Mouse (Mus musculus): ENCODE data around the gene Tmem97. TPM values are rescaled to one million over a fixed set of nuclear protein-coding genes. Genes with fewer than 3 reads are reported as not detected.
A peak's percentile ranks its signal among the peaks of the same experiment; 100 is the strongest.
"Not testable (repeated sequence)": the region's sequence is repeated elsewhere in the genome, so short reads cannot be mapped to it uniquely, and the experiment has no call there.

Tmem97 gene
- 72.0 and 73.8 TPM in 2 replicates for polyA plus RNA-seq (2014; fragmentation: Nextera tagmentation; extraction: Ambion mirVana)

- H3K9ac ChIP-seq (ENCODE audit: low read depth, low read length), result peak within 1 kb of the TSS; percentile 68
- H3K27ac ChIP-seq (ENCODE audit: low read depth, low read length), result peak within 1 kb of the TSS; percentile 60
- H3K4me2 ChIP-seq (replicated peaks; ENCODE audit: low read depth, low read length), result peak within 1 kb of the TSS; percentile 82
- peak within 1 kb of the TSS; percentile 66 for H3K4me3 ChIP-seq (ENCODE audit: low read depth, low read length)
- DNase-seq (ENCODE audit: low spot score) (peak; percentile 95), ATAC-seq (ENCODE audit: low FRiP score) (peak; percentile 100)
- no peaks in the 10 kb centered on the region for H3K9me3 ChIP-seq (ENCODE audit: control insufficient read depth, low read length)
- no peaks in the 10 kb centered on the region for H3K27me3 ChIP-seq (ENCODE audit: control insufficient read depth, insufficient read depth, low read length)
- no peaks in the 10 kb centered on the region for H3K36me3 ChIP-seq (ENCODE audit: control insufficient read depth, insufficient read depth, low read length)
- WGBS, result under 1% methylated on average over 60 of the region's 60 CpGs
- no peaks in the 10 kb centered on the region; the same call in 1 of the 2 replicates for H3K4me1 ChIP-seq (replicated peaks; ENCODE audit: control insufficient read depth, insufficient read depth, low read length)
Measured at GRCm38 (mm10) chr11:78550168-78551058, at the start of gene Tmem97. Tmem97 (minus strand) TSS chr11:78550777.

GRCm38 (mm10) chr11:78600051-78600450 is 49.5 kb upstream of the Tmem97 start:
- Histone ChIP-seq H3K36me3 (ENCODE audit: control insufficient read depth, insufficient read depth, low read length) (no peaks in the 10 kb centered on the region), H3K27ac (ENCODE audit: low read depth, low read length) (no peak overlapping the region), H3K4me2 (replicated peaks; ENCODE audit: low read depth, low read length) (no peak overlapping the region), H3K9ac (ENCODE audit: low read depth, low read length) (no peak overlapping the region), H3K4me3 (ENCODE audit: low read depth, low read length) (no peak overlapping the region), H3K4me1 (replicated peaks; ENCODE audit: control insufficient read depth, insufficient read depth, low read length) (no peaks in the 10 kb centered on the region), H3K9me3 (ENCODE audit: control insufficient read depth, low read length) (no peaks in the 10 kb centered on the region), H3K27me3 (ENCODE audit: control insufficient read depth, insufficient read depth, low read length) (no peaks in the 10 kb centered on the region)
- DNase-seq (ENCODE audit: low spot score), result no peak
- whole genome bisulfite sequencing, result 83% methylated on average over 4 of the region's 4 CpGs
- ATAC-seq (ENCODE audit: low FRiP score), result no peak

- no peaks in the 10 kb centered on the region for H3K36me3 ChIP-seq (ENCODE audit: control insufficient read depth, insufficient read depth, low read length)
- H3K9me3 ChIP-seq (ENCODE audit: control insufficient read depth, low read length), result no peaks in the 10 kb centered on the region
- DNase-seq (ENCODE audit: low spot score) (no peak), ATAC-seq (ENCODE audit: low FRiP score) (no peak)
- H3K9ac ChIP-seq (ENCODE audit: low read depth, low read length), result no peak overlapping the region
- WGBS, result 85% methylated on average over 3 of the region's 3 CpGs
- no peaks in the 10 kb centered on the region for H3K27me3 ChIP-seq (ENCODE audit: control insufficient read depth, insufficient read depth, low read length)
- no peak overlapping the region for H3K27ac ChIP-seq (ENCODE audit: low read depth, low read length)
- no peak overlapping the region for H3K4me3 ChIP-seq (ENCODE audit: low read depth, low read length)
- H3K4me1 ChIP-seq (replicated peaks; ENCODE audit: control insufficient read depth, insufficient read depth, low read length), result no peaks in the 10 kb centered on the region
- no peak overlapping the region for H3K4me2 ChIP-seq (replicated peaks; ENCODE audit: low read depth, low read length)
Measured at GRCm38 (mm10) chr11:78598763-78599415, 48.3 kb upstream of the Tmem97 start.

- Histone ChIP-seq H3K9me3 (ENCODE audit: control insufficient read depth, low read length) (no peaks in the 10 kb centered on the region), H3K4me1 (replicated peaks; ENCODE audit: control insufficient read depth, insufficient read depth, low read length) (no peaks in the 10 kb centered on the region), H3K27me3 (ENCODE audit: control insufficient read depth, insufficient read depth, low read length) (no peaks in the 10 kb centered on the region), H3K27ac (ENCODE audit: low read depth, low read length) (no peak overlapping the region), H3K9ac (ENCODE audit: low read depth, low read length) (no peak overlapping the region), H3K36me3 (ENCODE audit: control insufficient read depth, insufficient read depth, low read length) (no peaks in the 10 kb centered on the region), H3K4me2 (replicated peaks; ENCODE audit: low read depth, low read length) (no peak overlapping the region), H3K4me3 (ENCODE audit: low read depth, low read length) (no peak overlapping the region)
- peak; percentile 16 for DNase-seq (ENCODE audit: low spot score)
- no peak for ATAC-seq (ENCODE audit: low FRiP score)
Measured at GRCm38 (mm10) chr11:78596750-78597149, 46.2 kb upstream of the Tmem97 start.

- Histone ChIP-seq H3K4me2 (replicated peaks; ENCODE audit: low read depth, low read length) (no peak overlapping the region), H3K36me3 (ENCODE audit: control insufficient read depth, insufficient read depth, low read length) (no peaks in the 10 kb centered on the region), H3K4me3 (ENCODE audit: low read depth, low read length) (no peak overlapping the region), H3K9me3 (ENCODE audit: control insufficient read depth, low read length) (no peaks in the 10 kb centered on the region), H3K4me1 (replicated peaks; ENCODE audit: control insufficient read depth, insufficient read depth, low read length) (no peaks in the 10 kb centered on the region), H3K9ac (ENCODE audit: low read depth, low read length) (no peak overlapping the region), H3K27me3 (ENCODE audit: control insufficient read depth, insufficient read depth, low read length) (no peaks in the 10 kb centered on the region), H3K27ac (ENCODE audit: low read depth, low read length) (no peak overlapping the region)
- WGBS, result 94% methylated on average over 2 of the region's 2 CpGs
- DNase-seq (ENCODE audit: low spot score) (no peak), ATAC-seq (ENCODE audit: low FRiP score) (no peak)
Measured at GRCm38 (mm10) chr11:78595773-78596172, 45.2 kb upstream of the Tmem97 start.

GRCm38 (mm10) chr11:78594271-78594964 is 43.8 kb upstream of the Tmem97 start:
- Histone ChIP-seq H3K9me3 (ENCODE audit: control insufficient read depth, low read length) (no peaks in the 10 kb centered on the region), H3K9ac (ENCODE audit: low read depth, low read length) (no peak overlapping the region), H3K4me3 (ENCODE audit: low read depth, low read length) (no peak overlapping the region), H3K4me1 (replicated peaks; ENCODE audit: control insufficient read depth, insufficient read depth, low read length) (no peaks in the 10 kb centered on the region), H3K27ac (ENCODE audit: low read depth, low read length) (no peak overlapping the region), H3K27me3 (ENCODE audit: control insufficient read depth, insufficient read depth, low read length) (no peaks in the 10 kb centered on the region), H3K4me2 (replicated peaks; ENCODE audit: low read depth, low read length) (no peak overlapping the region), H3K36me3 (ENCODE audit: control insufficient read depth, insufficient read depth, low read length) (no peaks in the 10 kb centered on the region)
- no peak for ATAC-seq (ENCODE audit: low FRiP score)
- DNase-seq (ENCODE audit: low spot score), result no peak
- 90% methylated on average over 6 of the region's 6 CpGs for WGBS

- H3K4me2 ChIP-seq (replicated peaks; ENCODE audit: low read depth, low read length); H3K4me1 ChIP-seq (replicated peaks; ENCODE audit: control insufficient read depth, insufficient read depth, low read length); ATAC-seq (ENCODE audit: low FRiP score); H3K36me3 ChIP-seq (ENCODE audit: control insufficient read depth, insufficient read depth, low read length); H3K9me3 ChIP-seq (ENCODE audit: control insufficient read depth, low read length); H3K27me3 ChIP-seq (ENCODE audit: control insufficient read depth, insufficient read depth, low read length); H3K9ac ChIP-seq (ENCODE audit: low read depth, low read length); DNase-seq (ENCODE audit: low spot score); H3K4me3 ChIP-seq (ENCODE audit: low read depth, low read length); H3K27ac ChIP-seq (ENCODE audit: low read depth, low read length): not testable (repeated sequence)
- 100% methylated on average over 1 of the region's 1 CpGs for whole genome bisulfite sequencing
Measured at GRCm38 (mm10) chr11:78587677-78588076, 37.1 kb upstream of the Tmem97 start.

- Histone ChIP-seq H3K4me1 (replicated peaks; ENCODE audit: control insufficient read depth, insufficient read depth, low read length) (no peaks in the 10 kb centered on the region), H3K4me3 (ENCODE audit: low read depth, low read length) (no peak overlapping the region), H3K27ac (ENCODE audit: low read depth, low read length) (no peak overlapping the region), H3K9me3 (ENCODE audit: control insufficient read depth, low read length) (no peaks in the 10 kb centered on the region), H3K4me2 (replicated peaks; ENCODE audit: low read depth, low read length) (no peak overlapping the region), H3K36me3 (ENCODE audit: control insufficient read depth, insufficient read depth, low read length) (peaks cover 3% of the 10 kb centered on the region; the same call in 1 of the 2 replicates), H3K9ac (ENCODE audit: low read depth, low read length) (no peak overlapping the region), H3K27me3 (ENCODE audit: control insufficient read depth, insufficient read depth, low read length) (no peaks in the 10 kb centered on the region)
- ATAC-seq (ENCODE audit: low FRiP score) (no peak), DNase-seq (ENCODE audit: low spot score) (no peak)
Measured at GRCm38 (mm10) chr11:78586099-78586498, 35.5 kb upstream of the Tmem97 start.
